Mouse (Mus musculus) liver, adult 2 months (tissue): ENCODE measurements at regions not wholly inside any gene's neighbourhood (a gene's known extent, or its start where the extent isn't known, plus 50 kb on each side); places are given as distances from the start of the nearest gene placed in this dataset.

ENCODE experiments used
- DNase-seq: peaks from one replicate; pipeline ENCODE4 v3.0.0-alpha.2; 2011; ENCODE audit warnings: low read depth, low spot score; ENCODE audit errors: extremely low read depth
- H3K27ac ChIP-seq: fragments of 200-500 bp; replicated peaks from 2 replicates; pipeline ENCODE4 v1.5.1; 2012; ENCODE audit warnings: low read depth, mild to moderate bottlenecking, control low read depth, inconsistent platforms, low read length; ENCODE audit not compliant: insufficient read depth
- H3K27me3 ChIP-seq: fragments of 200-500 bp; 2 replicates; pipeline ENCODE4 v1.6.1; 2012; ENCODE audit warnings: mild to moderate bottlenecking, moderate library complexity, low read length, inconsistent platforms; ENCODE audit not compliant: control insufficient read depth, insufficient read depth
- H3K36me3 ChIP-seq: fragments of 200-500 bp; 2 replicates; pipeline ENCODE4 v1.6.1; 2012; ENCODE audit warnings: low read length, inconsistent platforms; ENCODE audit not compliant: control insufficient read depth, insufficient read depth
- H3K4me1 ChIP-seq: fragments of 200-500 bp; 2 replicates; pipeline ENCODE4 v1.6.1; 2011; ENCODE audit warnings: low read length; ENCODE audit not compliant: control insufficient read depth, insufficient read depth
- H3K4me3 ChIP-seq: fragments of 200-500 bp; 2 replicates; pipeline ENCODE4 v1.5.1; 2011; ENCODE audit warnings: low read depth, mild to moderate bottlenecking, control low read depth, low read length, moderate library complexity; ENCODE audit not compliant: insufficient read depth
- H3K79me2 ChIP-seq: fragments of 200-500 bp; 2 replicates; pipeline ENCODE4 v1.6.1; 2012; ENCODE audit warnings: inconsistent platforms, mild to moderate bottlenecking, low read length, moderate library complexity; ENCODE audit not compliant: control insufficient read depth, insufficient read depth
- H3K9ac ChIP-seq: fragments of 200-500 bp; 2 replicates; pipeline ENCODE4 v1.6.1; 2012; ENCODE audit warnings: low read depth, mild to moderate bottlenecking, control low read depth, inconsistent platforms, low read length
- CTCF ChIP-seq: fragments of 200-500 bp; IDR thresholded peaks from 2 replicates; pipeline ENCODE4 v1.5.1; 2011; ENCODE audit warnings: low read depth, low read length, control low read depth
- POLR2A ChIP-seq: fragments of 200-500 bp; IDR thresholded peaks from 2 replicates; pipeline ENCODE4 v1.6.1; 2011; ENCODE audit warnings: low read length, control low read depth; ENCODE audit not compliant: insufficient read depth; ENCODE audit errors: extremely low read depth
- WGBS: fragments of 180-500 bp; shearing (Covaris S2); methylation state at CpG from one replicate; pipeline ENCODE4 v1.1.7; 2018; 5-methylcytosine and 5-hydroxymethylcytosine counted together

DNA sequence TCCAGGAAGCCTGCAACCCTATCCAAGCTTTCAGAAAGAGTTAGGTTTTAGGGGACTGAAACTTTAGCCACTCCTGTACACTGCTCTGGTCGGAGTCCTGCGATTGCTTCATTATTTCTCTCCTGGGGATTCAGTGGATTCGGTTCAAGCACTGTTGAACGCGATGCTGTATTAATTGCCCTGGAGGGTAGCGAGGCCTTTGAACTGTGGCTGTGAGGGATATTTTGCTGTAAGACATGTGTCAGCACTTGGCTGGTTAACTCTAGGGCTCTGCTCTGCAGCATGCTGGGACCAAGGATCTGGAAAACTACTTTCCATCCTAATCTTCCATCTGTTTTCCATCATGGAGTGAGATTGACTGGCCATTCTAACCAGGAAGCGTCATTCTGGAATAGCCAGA, 374.0 kb downstream of the Epha4 start:
- Histone ChIP-seq H3K9ac (no peak overlapping the region), H3K27ac (no peak overlapping the region), H3K4me1 (no peaks in the 10 kb centered on the region), H3K4me3 (no peak overlapping the region), H3K36me3 (no peaks in the 10 kb centered on the region), H3K79me2 (no peaks in the 10 kb centered on the region), H3K27me3 (no peaks in the 10 kb centered on the region)
- 84% methylated on average over 7 of the region's 7 CpGs for WGBS
- no peak for DNase-seq
- TF ChIP-seq POLR2A, result no peak
- TF ChIP-seq CTCF, result no peak

DNA sequence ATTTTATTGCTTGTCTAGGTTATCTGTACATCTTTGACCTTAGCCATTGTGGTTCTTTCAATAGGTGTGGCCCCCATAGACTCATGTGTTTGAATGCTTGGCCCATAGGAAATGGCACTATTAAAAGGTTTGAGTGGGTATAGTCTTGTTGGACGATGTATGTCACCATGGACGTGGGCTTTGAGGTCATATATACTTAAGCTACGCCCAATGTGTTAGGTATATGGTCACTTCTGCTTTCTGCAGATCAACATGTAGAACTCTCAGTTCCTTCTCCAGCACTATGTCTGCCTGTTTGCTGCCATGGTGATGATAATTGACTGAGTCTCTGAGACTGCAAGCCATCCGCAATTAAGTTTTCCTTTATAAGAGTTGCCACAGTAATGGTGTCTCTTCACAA, 366.8 kb downstream of the Epha4 start:
- 94% methylated on average over 4 of the region's 4 CpGs for WGBS
- H3K36me3 ChIP-seq, result no peaks in the 10 kb centered on the region
- no peak for DNase-seq
- no peaks in the 10 kb centered on the region for H3K27me3 ChIP-seq
- no peak overlapping the region for H3K4me3 ChIP-seq
- H3K27ac ChIP-seq, result no peak overlapping the region
- H3K79me2 ChIP-seq, result no peaks in the 10 kb centered on the region
- no peak for TF ChIP-seq CTCF
- no peak for TF ChIP-seq POLR2A
- H3K4me1 ChIP-seq, result no peaks in the 10 kb centered on the region
- no peak overlapping the region for H3K9ac ChIP-seq

DNA sequence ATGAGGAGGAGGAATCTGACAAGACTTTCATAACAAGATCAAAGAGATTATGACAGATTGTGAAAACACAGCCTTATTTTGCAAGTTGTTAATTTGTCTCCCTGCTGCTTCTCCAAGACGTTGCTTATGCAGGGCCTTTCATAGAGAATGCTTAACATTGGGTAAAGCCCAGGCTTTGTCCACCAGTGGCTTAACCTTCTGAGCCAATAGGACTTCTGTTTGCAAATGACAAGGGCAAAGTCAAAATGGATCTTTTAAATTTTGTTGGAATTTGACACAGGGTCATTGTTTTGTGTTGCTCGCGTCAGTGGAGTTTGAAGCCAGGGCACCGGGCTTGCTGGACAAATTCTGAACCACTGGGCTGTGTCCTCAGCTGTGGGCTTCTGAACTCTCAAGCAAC, 346.6 kb downstream of the Epha4 start:
- no peaks in the 10 kb centered on the region for H3K36me3 ChIP-seq
- peaks cover 4% of the 10 kb centered on the region; the same call in 1 of the 2 replicates for H3K4me1 ChIP-seq
- WGBS, result 25% methylated on average over 4 of the region's 4 CpGs
- no peak overlapping the region for H3K27ac ChIP-seq
- no peaks in the 10 kb centered on the region for H3K27me3 ChIP-seq
- no peak overlapping the region for H3K9ac ChIP-seq
- TF ChIP-seq POLR2A (no peak), CTCF (no peak)
- DNase-seq, result peak; percentile 86
- H3K79me2 ChIP-seq, result no peaks in the 10 kb centered on the region
- H3K4me3 ChIP-seq, result no peak overlapping the region

DNA sequence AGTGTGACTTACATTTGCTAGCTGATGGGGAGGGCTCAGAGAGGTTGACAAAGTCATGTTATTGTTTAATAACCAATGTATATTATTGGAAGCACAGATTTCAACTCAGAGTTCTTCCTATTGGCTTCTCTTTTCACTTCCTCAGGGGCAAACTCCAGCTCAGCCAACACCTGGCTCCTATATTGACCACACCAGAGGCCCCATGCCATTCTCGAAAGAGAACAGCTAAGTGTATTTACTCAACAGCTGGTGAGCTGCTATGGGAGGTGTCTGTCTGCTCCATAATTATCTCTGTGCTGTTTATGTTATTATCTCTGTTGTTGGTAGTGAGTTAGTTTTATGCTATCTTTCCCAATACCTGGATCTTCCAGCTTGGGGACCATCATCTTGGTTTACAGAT, 342.4 kb downstream of the Epha4 start:
- TF ChIP-seq POLR2A (no peak), CTCF (no peak)
- no peak overlapping the region for H3K27ac ChIP-seq
- no peak overlapping the region for H3K9ac ChIP-seq
- no peaks in the 10 kb centered on the region for H3K36me3 ChIP-seq
- 25% methylated on average over 1 of the region's 1 CpGs for WGBS
- no peaks in the 10 kb centered on the region for H3K27me3 ChIP-seq
- no peak overlapping the region for H3K4me3 ChIP-seq
- peaks cover 4% of the 10 kb centered on the region; the same call in 1 of the 2 replicates for H3K4me1 ChIP-seq
- no peak for DNase-seq
- H3K79me2 ChIP-seq, result no peaks in the 10 kb centered on the region

DNA sequence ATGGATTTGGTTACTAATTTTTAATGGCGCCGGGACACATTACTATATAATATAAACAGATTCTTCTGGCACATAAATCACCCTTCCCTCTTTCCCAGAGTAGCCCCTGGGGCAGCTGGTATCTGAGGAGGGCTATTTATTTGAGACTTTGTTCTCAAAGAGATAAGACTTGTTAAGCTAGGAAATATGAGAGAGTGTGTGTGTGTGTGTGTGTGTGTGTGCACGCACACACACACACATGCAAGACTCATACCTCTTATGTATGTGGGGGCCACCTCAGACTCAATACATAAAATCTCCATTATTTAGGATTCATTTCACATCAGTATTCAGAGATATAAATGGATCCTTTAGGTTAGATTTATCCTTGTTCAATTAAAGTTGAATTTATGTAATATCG, 340.1 kb downstream of the Epha4 start:
- H3K27ac ChIP-seq, result no peak overlapping the region
- H3K4me3 ChIP-seq, result no peak overlapping the region
- no peak for DNase-seq
- no peak overlapping the region for H3K9ac ChIP-seq
- H3K79me2 ChIP-seq, result no peaks in the 10 kb centered on the region
- TF ChIP-seq POLR2A (no peak), CTCF (no peak)
- H3K36me3 ChIP-seq, result no peaks in the 10 kb centered on the region
- no peaks in the 10 kb centered on the region for H3K27me3 ChIP-seq
- H3K4me1 ChIP-seq, result peaks cover 4% of the 10 kb centered on the region; the same call in 1 of the 2 replicates
- WGBS, result 73% methylated on average over 4 of the region's 4 CpGs

DNA sequence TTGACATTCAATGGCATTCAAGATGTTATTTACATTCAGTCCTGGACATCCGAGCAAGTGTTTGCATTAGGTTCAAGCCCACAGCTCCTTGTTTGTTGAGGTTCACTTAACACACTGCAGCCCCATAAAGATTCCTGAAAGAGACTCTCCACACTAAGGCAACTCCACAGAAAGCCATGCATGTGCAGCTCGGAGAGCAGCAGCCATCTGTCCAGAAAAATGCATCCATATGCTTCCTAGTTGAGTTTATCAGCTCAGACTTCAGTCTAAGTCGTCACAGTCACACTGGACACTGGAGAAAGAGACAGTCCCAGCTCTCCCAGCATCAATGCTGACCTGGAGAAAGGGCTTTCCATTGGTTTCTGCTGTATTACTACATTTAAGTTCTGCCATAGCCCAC, 339.7 kb downstream of the Epha4 start:
- Histone ChIP-seq H3K4me3 (no peak overlapping the region), H3K36me3 (no peaks in the 10 kb centered on the region), H3K27ac (no peak overlapping the region), H3K4me1 (peaks cover 4% of the 10 kb centered on the region; the same call in 1 of the 2 replicates), H3K79me2 (no peaks in the 10 kb centered on the region), H3K27me3 (no peaks in the 10 kb centered on the region; the same call in 1 of the 2 replicates), H3K9ac (no peak overlapping the region)
- DNase-seq, result no peak
- 57% methylated on average over 3 of the region's 3 CpGs for WGBS
- TF ChIP-seq CTCF (no peak), POLR2A (no peak)
